Mouse (Mus musculus) heart, adult 2 months (tissue): ENCODE results near the gene H2-Q2. TPM values are rescaled to one million over a fixed set of nuclear protein-coding genes. Genes with fewer than 3 reads are reported as not detected.
"Not testable (repeated sequence)": the region's sequence is repeated elsewhere in the genome, so short reads cannot be mapped to it uniquely, and the experiment has no call there.

ENCODE experiments used
- DNase-seq, 2 experiments: peaks; one replicate each; pipeline ENCODE4 v3.0.0; 2021
- H3K27ac ChIP-seq: fragments of 200-600 bp; 2 replicates; pipeline ENCODE4 v1.8.1; 2022
- H3K27me3 ChIP-seq: fragments of 200-500 bp; 2 replicates; pipeline ENCODE4 v1.6.1; 2012; ENCODE audit warnings: mild to moderate bottlenecking, low read length, inconsistent platforms, mixed read lengths; ENCODE audit not compliant: control insufficient read depth, insufficient read depth
- H3K36me3 ChIP-seq: fragments of 200-500 bp; 2 replicates; pipeline ENCODE4 v1.6.1; 2012; ENCODE audit warnings: low read length, inconsistent platforms; ENCODE audit not compliant: control insufficient read depth, insufficient read depth
- H3K4me1 ChIP-seq: fragments of 200-500 bp; 2 replicates; pipeline ENCODE4 v1.6.1; 2011; ENCODE audit warnings: low read length; ENCODE audit not compliant: control insufficient read depth, insufficient read depth
- H3K4me3 ChIP-seq: fragments of 200-600 bp; 2 replicates; pipeline ENCODE4 v1.8.1; 2022
- H3K79me2 ChIP-seq: fragments of 200-500 bp; replicated peaks from 2 replicates; pipeline ENCODE4 v1.6.1; 2012; ENCODE audit warnings: mild to moderate bottlenecking, inconsistent platforms, low read length, moderate library complexity, mixed read lengths; ENCODE audit not compliant: control insufficient read depth, insufficient read depth
- H3K9ac ChIP-seq: fragments of 200-500 bp; 2 replicates; pipeline ENCODE4 v1.6.1; 2012; ENCODE audit warnings: low read depth, mild to moderate bottlenecking, control low read depth, inconsistent platforms, low read length, mixed read lengths
- CTCF ChIP-seq: fragments of 200-600 bp; IDR thresholded peaks from 2 replicates; pipeline ENCODE4 v1.8.1; 2022; ENCODE audit warnings: antibody characterized with exemption, mild to moderate bottlenecking, moderate library complexity
- EP300 ChIP-seq: fragments of 200-500 bp; IDR thresholded peaks from 2 replicates; pipeline ENCODE4 v1.6.1; 2011; ENCODE audit warnings: low read depth, low read length, control low read depth; ENCODE audit not compliant: insufficient read depth
- POLR2A ChIP-seq: fragments of 200-500 bp; IDR thresholded peaks from 2 replicates; pipeline ENCODE4 v1.6.1; 2011; ENCODE audit warnings: mild to moderate bottlenecking, low read depth, low read length, control low read depth; ENCODE audit not compliant: insufficient read depth
- WGBS: fragments of 180-500 bp; shearing (Covaris S2); methylation state at CpG from one replicate; pipeline ENCODE4 v1.1.7; 2018; 5-methylcytosine and 5-hydroxymethylcytosine counted together
- intact Hi-C: fragments of 180-260 bp; cut with DNase I; formaldehyde crosslinking; loops from one replicate; pipeline ENCODE4 v1.15.1; 2025
- long read RNA-seq: library from polyadenylated mRNA; stranded (forward); transcript quantifications from one replicate; pipeline ENCODE4 v2.0.0, GENCODE M21; 2021
- polyA plus RNA-seq: library from polyadenylated mRNA; depleted of rRNA; stranded (reverse); fragments of >200 nt; gene quantifications from 2 replicates; pipeline ENCODE4 v1.2.3, GENCODE M21; 2012; rRNA removed
- total RNA-seq, 2 experiments: library from RNA; stranded (reverse); gene quantifications; 2 replicates each; pipeline ENCODE4 v1.2.3; 2021

H2-Q2 gene
- 1 to 10 TPM; 1.1 TPM for total RNA-seq
- polyA plus RNA-seq = 0.12 and 0.31 TPM in 2 replicates
- long read RNA-seq = 0 reads

- TF ChIP-seq CTCF (no peak), EP300 (no peak), POLR2A (no peak)
- H3K4me3 ChIP-seq = peak within 1 kb of the TSS; percentile 33
- peaks cover 13% of the 10 kb centered on the region for H3K27me3 ChIP-seq
- no peaks in the 10 kb centered on the region for H3K4me1 ChIP-seq
- DNase-seq = no peak
- no peaks in the 10 kb centered on the region for H3K79me2 ChIP-seq
- 4% methylated on average over 39 of the region's 40 CpGs for WGBS
- no peak within 1 kb of the TSS for H3K27ac ChIP-seq
- no peaks in the 10 kb centered on the region for H3K36me3 ChIP-seq
- intact Hi-C loops = no loop called here
- H3K9ac ChIP-seq = peak within 1 kb of the TSS; percentile 9; the same call in 1 of the 2 replicates
Measured at GRCm38 (mm10) chr17:35342071-35342671, at the start of gene H2-Q2. Gene H2-Q2, plus strand, starts transcription at chr17:35342242.

DNA sequence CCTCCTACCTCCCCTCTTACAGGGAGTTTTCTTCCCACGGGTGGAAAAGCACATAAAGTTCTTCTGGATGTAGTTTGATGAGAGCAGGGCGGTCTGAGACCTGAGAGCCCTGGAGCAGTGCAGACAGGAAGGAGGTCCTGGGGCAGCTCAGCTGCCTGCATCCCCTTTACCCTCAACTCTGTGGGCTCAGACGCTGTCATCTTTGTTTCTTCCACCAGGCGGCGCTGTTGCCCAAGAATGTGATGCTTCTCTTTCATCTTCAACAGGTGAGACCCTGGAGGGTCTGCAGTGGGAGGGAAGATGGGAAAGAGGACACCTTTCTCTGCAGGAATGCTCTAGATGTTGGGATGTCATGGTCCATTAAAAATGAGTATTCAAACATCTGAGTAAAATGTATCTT is 46.2 kb upstream of the H2-Q2 start:
- 4% methylated on average over 5 of the region's 5 CpGs for WGBS
- peak; percentile 49 to 76 for DNase-seq
- H3K27me3 ChIP-seq = not testable (repeated sequence)

DNA sequence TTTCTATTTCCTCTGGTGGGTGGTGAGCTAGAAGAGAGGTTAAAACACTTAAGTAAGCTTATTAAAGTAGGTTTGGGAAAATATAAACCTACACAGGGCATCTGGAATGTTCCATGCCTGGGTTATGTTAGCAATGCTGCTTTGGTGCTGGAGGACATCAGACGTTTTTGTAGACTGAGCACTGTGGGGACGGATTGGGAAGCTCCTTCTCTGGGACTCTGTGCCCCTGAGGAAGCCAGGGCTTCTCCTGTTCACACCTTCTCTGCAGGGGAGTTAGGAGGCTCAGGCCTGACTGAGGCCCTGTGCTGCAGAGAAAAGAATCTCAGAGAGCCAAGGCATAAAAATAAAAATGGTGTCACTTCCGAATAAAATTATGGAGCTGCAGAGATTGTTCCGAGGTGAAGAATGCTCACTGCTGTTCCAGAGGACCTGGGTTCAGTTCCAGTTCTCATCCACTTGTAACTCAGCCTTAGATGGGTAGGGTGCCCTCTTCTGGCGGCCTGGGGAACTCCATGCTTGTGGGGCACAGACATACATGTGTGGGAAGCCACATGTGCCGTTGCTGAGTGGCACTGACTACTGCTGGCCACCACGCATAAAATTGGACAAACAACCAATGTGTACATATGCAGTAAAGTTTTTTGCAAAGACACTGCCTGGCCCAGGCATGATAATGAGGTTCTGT is 41.6 kb upstream of the H2-Q2 start:
- DNase-seq = not testable (repeated sequence)

More for the DNA sequence above, 46.2 kb upstream of the H2-Q2 start:
- H3K4me3 ChIP-seq, H3K4me1 ChIP-seq, H3K27ac ChIP-seq, H3K79me2 ChIP-seq, H3K9ac ChIP-seq, H3K36me3 ChIP-seq, intact Hi-C loops: not testable (repeated sequence)
- peak; percentile 78 for TF ChIP-seq CTCF

DNA sequence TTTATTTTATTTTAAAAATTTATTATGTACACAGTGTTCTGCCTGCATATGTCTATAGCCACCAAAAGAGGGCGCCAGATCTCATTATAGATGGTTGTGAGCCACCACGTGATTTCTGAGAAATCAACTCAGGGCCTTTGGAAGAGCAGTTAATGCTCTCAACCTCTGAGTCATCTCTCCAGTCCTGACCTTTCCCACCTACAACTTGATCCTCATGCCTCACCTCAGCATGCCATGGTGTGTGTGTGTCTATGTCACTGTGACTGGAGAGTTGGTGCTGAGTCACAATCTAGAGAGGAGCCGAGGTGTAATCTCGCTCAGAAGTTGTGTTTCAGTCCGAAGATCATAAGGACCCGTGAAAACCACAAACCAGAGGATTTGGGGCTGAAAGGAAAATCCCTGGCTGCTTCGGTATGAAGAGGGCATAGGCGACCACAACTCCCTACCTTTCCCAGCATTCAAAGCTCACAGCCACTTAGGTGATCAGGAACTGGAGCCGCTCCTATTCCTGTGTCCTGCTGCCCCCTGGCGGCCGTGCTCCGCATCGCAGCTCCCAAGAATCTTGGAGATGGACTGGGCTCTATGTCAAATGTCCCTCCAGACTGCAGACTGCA is 40.3 kb upstream of the H2-Q2 start:
- H3K4me3 ChIP-seq = no peak overlapping the region
- no peaks in the 10 kb centered on the region for H3K79me2 ChIP-seq
- intact Hi-C loops = loop anchor here (1.0 kb wide), 3 partner anchors 43 to 1336 kb away; no protein-coding TSS in a partner anchor
- H3K4me1 ChIP-seq = peaks cover 1% of the 10 kb centered on the region; the same call in 1 of the 2 replicates
- H3K9ac ChIP-seq = no peak overlapping the region
- DNase-seq = peak; percentile 87 to 97
- TF ChIP-seq EP300 = 0 out of 2 replicates have a peak, but pooled peaks have one; percentile 4
- peak; percentile 78 for TF ChIP-seq CTCF
- TF ChIP-seq POLR2A = no peak
- 24% methylated on average over 13 of the region's 13 CpGs for WGBS
- H3K27me3 ChIP-seq = no peaks in the 10 kb centered on the region
- no peak overlapping the region for H3K27ac ChIP-seq
- no peaks in the 10 kb centered on the region for H3K36me3 ChIP-seq

More for the DNA sequence above, 41.6 kb upstream of the H2-Q2 start:
- H3K4me3 ChIP-seq, H3K9ac ChIP-seq, intact Hi-C loops, H3K27me3 ChIP-seq, H3K79me2 ChIP-seq, H3K27ac ChIP-seq, H3K4me1 ChIP-seq, H3K36me3 ChIP-seq: not testable (repeated sequence)
- WGBS = 84% methylated on average over 7 of the region's 7 CpGs

GRCm38 (mm10) chr17:35303271-35303670 is 38.8 kb upstream of the H2-Q2 start:
- no peak for TF ChIP-seq CTCF
- no peak for TF ChIP-seq EP300
- TF ChIP-seq POLR2A = no peak
- no peak overlapping the region for H3K4me3 ChIP-seq
- 65% methylated on average over 2 of the region's 2 CpGs for WGBS
- H3K9ac ChIP-seq = no peak overlapping the region
- intact Hi-C loops = no loop called here
- no peaks in the 10 kb centered on the region for H3K27me3 ChIP-seq
- no peaks in the 10 kb centered on the region for H3K79me2 ChIP-seq
- no peak overlapping the region for H3K27ac ChIP-seq
- no peaks in the 10 kb centered on the region for H3K36me3 ChIP-seq
- peaks cover 1% of the 10 kb centered on the region; the same call in 1 of the 2 replicates for H3K4me1 ChIP-seq
- no peak for DNase-seq

- Histone ChIP-seq H3K27ac (no peak overlapping the region), H3K79me2 (no peaks in the 10 kb centered on the region), H3K27me3 (no peaks in the 10 kb centered on the region), H3K4me3 (no peak overlapping the region), H3K9ac (no peak overlapping the region), H3K36me3 (no peaks in the 10 kb centered on the region), H3K4me1 (peaks cover 1% of the 10 kb centered on the region; the same call in 1 of the 2 replicates)
- 85% methylated on average over 10 of the region's 10 CpGs for WGBS
- TF ChIP-seq EP300 (no peak), POLR2A (no peak), CTCF (no peak)
- no peak for DNase-seq
- intact Hi-C loops = no loop called here
Measured at GRCm38 (mm10) chr17:35303756-35304350, 38.2 kb upstream of the H2-Q2 start.
